ENCODE assay signal across 17 mouse cellular contexts in genomic region chr5:135908989-135909388, GRCm38 (mm10). TPM values are rescaled to one million over a fixed set of nuclear protein-coding genes. Genes with fewer than 3 reads are reported as not detected.
DNase-seq lines count a peak whose midpoint lies in the region; ATAC-seq and TF ChIP-seq lines count a peak whose summit lies in the region.
"Had no signal": no experiment of that assay in that cellular context is flagged by ENCODE, and none has a peak within 500 bp of the region (broad histone marks: within the 10 kb centered on the region; RNA-seq: fewer than 3 reads in every experiment).

No protein-coding gene starts in this region.

- no peak for TF ChIP-seq POLR2A in lung, adult 2 months (IDR thresholded peaks at IDR 0.05; ENCODE audit: borderline replicate concordance, extremely low read depth, low read depth, low read length)

- peaks cover 36% of the 10 kb centered on the region for H3K4me1 ChIP-seq in lung, embryonic 15.5 days
- H3K4me1 ChIP-seq in lung, adult 2 months (ENCODE audit: control insufficient read depth, insufficient read depth, low read length): peaks cover 20% of the 10 kb centered on the region
- H3K4me1 ChIP-seq in liver, embryonic 14.5 days (replicated peaks; ENCODE audit: control insufficient read depth in 2 of 2, insufficient read depth in 2 of 2, low read length in 1 of 2): peaks cover 0 to 12% of the 10 kb centered on the region in 2 experiments; a peak in 3 of 4 replicates

- no peaks in the 10 kb centered on the region for H3K9me3 ChIP-seq in lung, embryonic 15.5 days
- no peaks in the 10 kb centered on the region for H3K9me3 ChIP-seq in liver, embryonic 14.5 days (ENCODE audit: control insufficient read depth, low read length)
- H3K9me3 ChIP-seq: hindbrain, embryonic 13.5 days; intestine, embryonic 15.5 days had no signal

- H3K27ac ChIP-seq in lung, embryonic 15.5 days: peak overlapping the region; percentile 20; the same call in 1 of the 2 replicates
- no peak overlapping the region for H3K27ac ChIP-seq in liver, embryonic 14.5 days
- H3K27ac ChIP-seq: hindbrain, embryonic 13.5 days; intestine, embryonic 15.5 days had no signal

- H3K27me3 ChIP-seq in lung, embryonic 15.5 days: no peaks in the 10 kb centered on the region
- H3K27me3 ChIP-seq in liver, embryonic 14.5 days (ENCODE audit: control insufficient read depth, insufficient read depth, low read length): no peaks in the 10 kb centered on the region
- H3K27me3 ChIP-seq: CH12.LX; hindbrain, embryonic 13.5 days; intestine, embryonic 15.5 days had no signal

- peak; percentile 27 for DNase-seq in cerebellum, adult 9-10 months
- DNase-seq in cerebellum, postnatal 14 days: no peak
- DNase-seq in lung, adult 2 months: no peak
- DNase-seq in liver, embryonic 14.5 days (ENCODE audit: low read depth in 3 of 3, low spot score in 3 of 3): no peak
- DNase-seq in right cerebral cortex, adult 18-20 months: no peak
- DNase-seq in embryo, embryonic 10 days (ENCODE audit: low spot score): no peak
- DNase-seq: cerebellum, adult 11-12 months; kidney, postnatal 14 days; left cerebral cortex, postnatal 4 days had no signal

- 87% methylated on average over 16 of the region's 16 CpGs for WGBS in lung, embryonic 15.5 days
- WGBS in lung, adult 2 months: 75% methylated on average over 16 of the region's 16 CpGs
- 85% methylated on average over 16 of the region's 16 CpGs for WGBS in liver, embryonic 14.5 days (ENCODE audit: insufficient replicate concordance)

- no peak for TF ChIP-seq CTCF in lung, adult 2 months (IDR thresholded peaks at IDR 0.05; ENCODE audit: insufficient read depth, low read length)
- no peak for TF ChIP-seq CTCF in liver, embryonic 14.5 days (IDR thresholded peaks at IDR 0.05; ENCODE audit: low read depth)

- no peak overlapping the region for H3K9ac ChIP-seq in lung, embryonic 15.5 days
- no peak overlapping the region for H3K9ac ChIP-seq in liver, embryonic 14.5 days (replicated peaks)
- H3K9ac ChIP-seq: hindbrain, embryonic 13.5 days; intestine, embryonic 15.5 days had no signal

- ATAC-seq in lung, embryonic 15.5 days (ENCODE audit: borderline replicate concordance, extremely low read depth, low FRiP score, low TSS enrichment): no peak
- peak; percentile 14; the same call in 1 of the 2 replicates for ATAC-seq in liver, embryonic 14.5 days (ENCODE audit: insufficient read depth)
- peak; percentile 59 for ATAC-seq in monocyte, adult 5-6 weeks (replicated peaks; ENCODE audit: insufficient number of reproducible peaks, low FRiP score, low TSS enrichment, poor library complexity, severe bottlenecking)
- ATAC-seq: activated CD4-positive, CD25-positive, alpha-beta regulatory T cell, adult 4 months; forebrain, embryonic 14.5 days; intestine, embryonic 15.5 days had no signal

- H3K36me3 ChIP-seq in lung, embryonic 15.5 days: peaks cover 47% of the 10 kb centered on the region
- H3K36me3 ChIP-seq in liver, embryonic 14.5 days (replicated peaks; ENCODE audit: control insufficient read depth, insufficient read depth, low read depth): peaks cover 24% of the 10 kb centered on the region

- no peak for TF ChIP-seq EP300 in liver, embryonic 14.5 days (IDR thresholded peaks at IDR 0.05; ENCODE audit: low read depth)

- H3K4me2 ChIP-seq in lung, embryonic 15.5 days: no peak overlapping the region
- H3K4me2 ChIP-seq in liver, embryonic 14.5 days (ENCODE audit: low read depth): no peak overlapping the region
- H3K4me2 ChIP-seq: hindbrain, embryonic 13.5 days; intestine, embryonic 15.5 days had no signal

- no peak overlapping the region for H3K4me3 ChIP-seq in lung, embryonic 15.5 days
- H3K4me3 ChIP-seq in lung, adult 2 months (replicated peaks; ENCODE audit: extremely low read depth, low read depth, low read length): no peak overlapping the region
- no peak overlapping the region for H3K4me3 ChIP-seq in liver, embryonic 14.5 days (ENCODE audit: insufficient read depth in 1 of 2, low read depth in 2 of 2, low read length in 2 of 2)
- H3K4me3 ChIP-seq: hindbrain, embryonic 13.5 days; intestine, embryonic 15.5 days had no signal

RNA-seq across cellular contexts. Expression of gene Hspb1, which starts 21.3 kb away (rescaled TPM):
- 114 and 129 TPM in 2 replicates for polyA plus RNA-seq in lung, embryonic 15.5 days (2015; fragmentation: Nextera tagmentation; extraction: Ambion mirVana)
- 541 and 589 TPM in 2 replicates for polyA plus RNA-seq in lung, adult 2 months (2012; rRNA removed)
- 1.7 and 1.9 TPM in 2 replicates for polyA plus RNA-seq in liver, embryonic 14.5 days (2012; rRNA removed)
- polyA plus RNA-seq in liver, embryonic 14.5 days (2014; fragmentation: Nextera tagmentation; extraction: Ambion mirVana): 1.7 and 1.8 TPM in 2 replicates
- total RNA-seq in monocyte, adult 5-6 weeks (2017): 1.9 TPM in 1 of 3 replicates, not detected in the others
- total RNA-seq: megakaryocyte progenitor cell, adult 5-6 weeks had no signal
- polyA plus RNA-seq: activated CD4-positive, CD25-positive, alpha-beta regulatory T cell, adult 4 months had no signal

RNA-seq across cellular contexts. Expression of gene Ywhag, which starts 25.4 kb away (rescaled TPM):
- 144 and 156 TPM in 2 replicates for polyA plus RNA-seq in lung, embryonic 15.5 days (2015; fragmentation: Nextera tagmentation; extraction: Ambion mirVana)
- polyA plus RNA-seq in lung, adult 2 months (2012; rRNA removed): 66.2 and 80.3 TPM in 2 replicates
- 21.7 and 25.9 TPM in 2 replicates for polyA plus RNA-seq in liver, embryonic 14.5 days (2012; rRNA removed)
- polyA plus RNA-seq in liver, embryonic 14.5 days (2014; fragmentation: Nextera tagmentation; extraction: Ambion mirVana): 26.3 and 30.1 TPM in 2 replicates
- 86.4 to 119 TPM (median 100 TPM) in 3 replicates for total RNA-seq in monocyte, adult 5-6 weeks (2017)

Comparison
In these comparisons a context has a peak if more than half of its experiments do, and no peak if none do; other contexts are left out.
1. RNA of gene Hspb1, which starts 21.3 kb away (polyA plus RNA-seq): 541 to 589 TPM in lung, adult 2 months and 114 to 129 TPM in lung, embryonic 15.5 days; 1.7 to 1.9 TPM in liver, embryonic 14.5 days; every median in the first group is over 10 times any median in the second.